Mouse (Mus musculus): Measurements from ENCODE around the gene St6galnac4. TPM values are rescaled to one million over a fixed set of nuclear protein-coding genes. Genes with fewer than 3 reads are reported as not detected.

Gene St6galnac4
- polyA plus RNA-seq, 1 experiment from 2014 or later = 29.9 TPM

DNA sequence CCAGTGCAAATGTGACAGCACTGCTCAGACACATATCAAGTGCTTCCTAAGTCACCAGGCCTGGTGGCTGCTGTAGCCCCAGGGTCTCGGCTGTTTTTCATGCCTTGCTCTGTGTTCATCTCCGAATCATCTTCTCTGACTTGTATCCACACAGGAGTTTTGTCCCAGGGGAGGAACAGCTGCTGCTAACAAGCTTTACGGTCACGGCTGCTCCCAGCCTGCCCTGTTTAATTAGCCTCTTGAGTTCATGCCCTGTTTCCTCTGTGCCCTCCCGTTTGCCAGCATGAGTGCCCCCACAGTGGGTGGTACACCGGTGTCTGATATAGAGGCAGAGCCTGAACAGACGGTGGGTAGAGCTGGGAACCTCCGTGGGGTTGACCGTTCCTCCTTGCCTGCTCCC is 31.2 kb downstream of the St6galnac4 start:
- H3K9ac ChIP-seq (replicated peaks) = no peak overlapping the region
- no peak overlapping the region for H3K27ac ChIP-seq

DNA sequence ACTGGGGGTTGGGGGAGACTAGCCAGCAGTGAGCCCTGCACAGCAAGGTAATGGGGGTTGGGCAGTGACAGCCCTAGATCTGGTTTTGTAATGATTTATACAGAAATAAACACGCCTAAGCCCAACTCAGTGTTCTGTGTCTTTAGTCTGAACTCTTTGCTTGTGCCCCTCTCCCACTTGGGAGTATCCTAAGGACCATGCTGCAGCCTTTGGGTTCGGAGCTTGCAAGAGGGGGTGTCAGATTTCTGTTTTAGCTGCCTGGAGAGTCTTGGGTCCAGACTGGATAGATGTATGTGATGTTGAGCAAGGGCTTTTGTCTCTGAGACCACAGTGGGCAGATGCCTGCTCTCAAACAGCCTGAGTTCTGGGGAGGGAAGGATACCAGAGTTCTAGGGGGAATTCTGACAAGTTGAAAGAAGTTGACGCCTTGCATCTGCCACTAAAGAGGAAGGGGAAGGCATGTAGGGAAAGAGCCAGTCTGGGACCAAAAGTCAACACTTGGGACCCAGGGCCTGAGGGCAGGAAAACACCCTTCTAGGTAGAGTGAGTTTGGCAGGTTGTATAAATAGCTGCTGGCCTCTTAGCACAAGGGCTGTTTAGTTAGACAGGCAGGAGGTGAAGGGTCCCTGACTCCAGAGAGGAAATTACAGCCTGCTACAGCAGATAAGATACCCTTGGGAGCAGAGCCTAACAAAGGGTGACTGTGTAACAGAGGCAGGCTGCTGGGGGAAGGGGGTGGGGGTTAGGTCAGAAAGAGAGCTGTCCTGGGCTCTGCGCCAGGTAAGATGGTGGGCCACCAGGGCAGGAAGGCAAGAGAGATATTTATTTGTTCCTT is 34.0 kb downstream of the St6galnac4 start:
- Histone ChIP-seq H3K9ac (replicated peaks) (no peak overlapping the region; the same call in 1 of the 2 replicates), H3K4me3 (replicated peaks) (no peak overlapping the region), H3K4me1 (replicated peaks) (peaks cover 65% of the 10 kb centered on the region), H3K27me3 (no peaks in the 10 kb centered on the region), H3K27ac (peak overlapping the region; percentile 95), H3K36me3 (peaks cover 31% of the 10 kb centered on the region), H3K9me3 (no peaks in the 10 kb centered on the region; the same call in 1 of the 2 replicates), H3K4me2 (peak overlapping the region; percentile 38)
- ATAC-seq (ENCODE audit: insufficient number of reproducible peaks, insufficient read depth, low FRiP score, low TSS enrichment, low read depth) = peak; percentile 64
- 19% methylated on average over 4 of the region's 4 CpGs for WGBS

More for the DNA sequence above, 31.2 kb downstream of the St6galnac4 start:
- no peaks in the 10 kb centered on the region for H3K27me3 ChIP-seq
- no peak for ATAC-seq (ENCODE audit: insufficient number of reproducible peaks, insufficient read depth, low FRiP score, low TSS enrichment, low read depth)
- WGBS = 75% methylated on average over 9 of the region's 9 CpGs
- H3K4me2 ChIP-seq = no peak overlapping the region
- H3K36me3 ChIP-seq = peaks cover 54% of the 10 kb centered on the region
- H3K9me3 ChIP-seq = no peaks in the 10 kb centered on the region; the same call in 1 of the 2 replicates
- H3K4me1 ChIP-seq (replicated peaks) = peaks cover 44% of the 10 kb centered on the region
- no peak overlapping the region for H3K4me3 ChIP-seq (replicated peaks)

DNA sequence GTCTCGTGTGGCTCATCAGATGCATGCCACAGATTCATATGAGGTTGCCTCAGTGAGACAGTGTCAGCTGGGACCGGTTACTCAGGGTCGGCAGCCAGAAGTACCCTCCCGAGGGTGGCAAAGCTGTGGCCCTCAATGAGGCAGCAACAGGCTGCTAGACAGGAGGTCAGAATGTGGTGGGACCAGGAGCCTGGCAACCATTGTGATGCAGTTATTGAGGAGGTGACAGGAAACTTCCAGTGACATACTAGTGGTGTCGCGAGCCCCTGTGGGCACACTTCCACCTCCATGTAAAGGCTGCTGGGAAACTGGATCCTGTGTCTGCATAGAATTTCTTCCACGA is 34.6 kb downstream of the St6galnac4 start, which contains the start of gene Ak1:
TSS of gene Ak1 (plus strand) at position 242 of the 343 bp plus-strand sequence.
- Histone ChIP-seq H3K27me3 (no peaks in the 10 kb centered on the region), H3K4me1 (replicated peaks) (peaks cover 71% of the 10 kb centered on the region), H3K27ac (peak within 1 kb of the TSS; percentile 95), H3K9ac (replicated peaks) (no peak within 1 kb of the TSS; the same call in 1 of the 2 replicates), H3K4me2 (peak within 1 kb of the TSS; percentile 38), H3K36me3 (peaks cover 27% of the 10 kb centered on the region), H3K9me3 (no peaks in the 10 kb centered on the region; the same call in 1 of the 2 replicates), H3K4me3 (replicated peaks) (no peak within 1 kb of the TSS)
- no peak for ATAC-seq (ENCODE audit: insufficient number of reproducible peaks, insufficient read depth, low FRiP score, low TSS enrichment, low read depth)
- 31% methylated on average over 7 of the region's 7 CpGs for WGBS

DNA sequence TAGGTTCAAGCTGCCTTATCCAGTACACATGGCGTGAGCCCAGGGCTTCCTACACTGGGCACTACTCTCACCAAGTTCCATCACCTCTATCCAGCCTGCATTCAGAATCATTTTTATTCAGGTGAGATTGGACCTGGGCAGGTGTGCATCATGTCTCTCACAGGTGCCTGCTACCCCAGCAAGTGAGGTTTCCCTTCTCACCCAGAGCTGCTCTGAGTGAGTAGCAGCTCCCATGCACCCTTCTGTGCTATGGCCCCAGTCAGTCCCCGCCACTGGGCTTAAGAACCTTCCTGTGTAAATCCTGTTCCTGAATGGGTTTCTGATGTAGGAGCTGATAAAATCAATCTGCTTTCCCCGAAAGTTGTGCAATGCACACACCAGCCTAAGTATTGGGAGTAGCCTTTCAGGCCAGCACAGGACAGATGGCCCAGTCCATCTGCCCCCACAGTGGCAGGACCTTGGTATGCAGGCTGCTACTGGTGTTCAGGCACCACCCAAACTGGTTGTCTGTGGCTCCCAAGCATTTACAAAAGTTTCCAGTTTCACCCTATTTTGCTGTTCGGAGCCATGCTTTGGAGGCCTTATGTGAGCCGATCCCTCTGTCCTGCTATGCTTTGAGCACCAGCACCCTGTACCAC is 37.3 kb downstream of the St6galnac4 start:
- Histone ChIP-seq H3K4me1 (replicated peaks) (peaks cover 85% of the 10 kb centered on the region), H3K4me2 (no peak overlapping the region), H3K36me3 (peaks cover 1% of the 10 kb centered on the region), H3K27ac (peak overlapping the region; percentile 88), H3K9ac (replicated peaks) (no peak overlapping the region), H3K9me3 (no peaks in the 10 kb centered on the region; the same call in 1 of the 2 replicates), H3K4me3 (replicated peaks) (no peak overlapping the region), H3K27me3 (no peaks in the 10 kb centered on the region)
- ATAC-seq (ENCODE audit: insufficient number of reproducible peaks, insufficient read depth, low FRiP score, low TSS enrichment, low read depth) = no peak
- WGBS = 73% methylated on average over 5 of the region's 5 CpGs

DNA sequence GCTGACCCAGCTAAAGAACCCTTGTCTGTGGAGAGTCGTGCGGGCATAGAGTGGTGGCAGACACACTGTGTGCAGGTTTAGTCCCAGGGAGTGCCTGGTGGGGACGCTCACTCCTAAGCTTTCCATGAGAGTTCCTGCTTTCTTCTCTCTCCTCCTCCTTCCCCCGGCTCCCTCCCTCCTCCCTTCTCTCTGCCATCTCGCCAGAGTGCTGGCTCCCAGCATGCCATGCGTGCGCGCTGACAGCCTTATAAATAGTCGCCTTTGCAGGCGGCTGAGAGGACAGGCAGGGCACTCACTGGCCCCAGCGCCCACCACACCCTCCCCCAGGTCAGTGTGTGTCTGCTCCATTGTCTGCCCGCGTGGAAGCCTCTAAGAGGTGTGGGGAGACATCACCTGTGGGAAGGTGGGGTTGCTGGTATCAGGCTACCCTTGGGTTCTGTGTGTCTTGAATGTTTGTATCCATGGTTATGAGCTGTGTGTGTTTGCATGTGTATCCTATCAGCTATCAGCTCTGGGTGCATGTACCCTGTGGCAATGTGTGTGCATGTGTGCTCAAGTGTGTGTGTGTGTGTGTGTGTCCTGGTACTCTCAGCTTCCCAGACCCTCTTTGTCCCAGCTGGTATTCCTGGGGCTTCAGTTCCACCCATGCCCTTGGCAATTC is 38.4 kb downstream of the St6galnac4 start:
- Histone ChIP-seq H3K9ac (replicated peaks) (peak overlapping the region; percentile 47), H3K27ac (peak overlapping the region; percentile 88), H3K9me3 (no peaks in the 10 kb centered on the region; the same call in 1 of the 2 replicates), H3K4me1 (replicated peaks) (peaks cover 78% of the 10 kb centered on the region), H3K4me2 (peak overlapping the region; percentile 56), H3K27me3 (no peaks in the 10 kb centered on the region), H3K36me3 (no peaks in the 10 kb centered on the region), H3K4me3 (replicated peaks) (peak overlapping the region; percentile 30)
- ATAC-seq (ENCODE audit: insufficient number of reproducible peaks, insufficient read depth, low FRiP score, low TSS enrichment, low read depth) = no peak
- WGBS = 3% methylated on average over 13 of the region's 13 CpGs

DNA sequence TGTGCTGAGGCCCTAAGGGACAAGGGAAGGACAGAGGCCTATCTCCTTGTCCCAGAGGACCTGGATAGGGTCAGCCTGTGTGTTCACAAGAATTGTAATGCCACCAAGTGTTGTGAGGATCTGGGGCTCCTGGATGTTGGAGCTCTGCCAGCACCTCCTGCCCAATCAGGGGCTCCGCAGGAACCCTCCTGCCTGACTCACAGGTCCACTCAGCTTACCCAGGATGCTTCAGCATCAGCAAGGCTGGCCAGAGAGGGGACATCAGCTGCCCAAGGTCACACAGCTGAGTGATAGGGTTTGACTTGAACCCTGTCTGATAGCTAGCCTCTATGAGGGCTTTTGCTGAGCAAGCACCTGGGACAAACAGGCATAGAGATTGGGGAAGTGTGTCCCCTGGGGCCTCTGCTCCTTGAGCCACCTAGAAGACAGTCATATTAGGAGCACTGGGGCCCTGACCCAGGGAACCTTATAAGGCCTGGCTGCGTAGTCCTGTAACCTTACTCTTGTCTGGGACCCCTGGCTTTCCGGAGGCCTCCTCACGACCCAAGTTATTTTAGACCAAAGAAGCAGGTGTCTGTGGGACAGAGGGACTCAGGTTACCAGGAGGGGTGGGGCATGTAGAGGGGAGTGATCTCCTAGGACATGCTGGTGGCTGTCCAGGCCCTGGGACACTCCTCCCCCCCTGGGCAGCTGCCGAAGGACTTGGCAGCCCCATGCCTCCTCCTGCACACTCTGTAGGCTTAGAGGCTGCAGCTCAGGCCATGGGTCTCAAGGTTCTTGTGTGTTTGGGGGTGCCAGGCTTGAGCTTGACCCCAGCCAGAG is 39.2 kb downstream of the St6galnac4 start:
- Histone ChIP-seq H3K4me2 (peak overlapping the region; percentile 56), H3K36me3 (no peaks in the 10 kb centered on the region), H3K4me3 (replicated peaks) (peak overlapping the region; percentile 30), H3K4me1 (replicated peaks) (peaks cover 71% of the 10 kb centered on the region), H3K9me3 (no peaks in the 10 kb centered on the region; the same call in 1 of the 2 replicates), H3K27me3 (no peaks in the 10 kb centered on the region), H3K27ac (peak overlapping the region; percentile 88), H3K9ac (replicated peaks) (peak overlapping the region; percentile 47; the same call in 1 of the 2 replicates)
- 0 out of 2 replicates have a peak, but pooled peaks have one; percentile 16 for ATAC-seq (ENCODE audit: insufficient number of reproducible peaks, insufficient read depth, low FRiP score, low TSS enrichment, low read depth)
- WGBS = 29% methylated on average over 5 of the region's 5 CpGs

DNA sequence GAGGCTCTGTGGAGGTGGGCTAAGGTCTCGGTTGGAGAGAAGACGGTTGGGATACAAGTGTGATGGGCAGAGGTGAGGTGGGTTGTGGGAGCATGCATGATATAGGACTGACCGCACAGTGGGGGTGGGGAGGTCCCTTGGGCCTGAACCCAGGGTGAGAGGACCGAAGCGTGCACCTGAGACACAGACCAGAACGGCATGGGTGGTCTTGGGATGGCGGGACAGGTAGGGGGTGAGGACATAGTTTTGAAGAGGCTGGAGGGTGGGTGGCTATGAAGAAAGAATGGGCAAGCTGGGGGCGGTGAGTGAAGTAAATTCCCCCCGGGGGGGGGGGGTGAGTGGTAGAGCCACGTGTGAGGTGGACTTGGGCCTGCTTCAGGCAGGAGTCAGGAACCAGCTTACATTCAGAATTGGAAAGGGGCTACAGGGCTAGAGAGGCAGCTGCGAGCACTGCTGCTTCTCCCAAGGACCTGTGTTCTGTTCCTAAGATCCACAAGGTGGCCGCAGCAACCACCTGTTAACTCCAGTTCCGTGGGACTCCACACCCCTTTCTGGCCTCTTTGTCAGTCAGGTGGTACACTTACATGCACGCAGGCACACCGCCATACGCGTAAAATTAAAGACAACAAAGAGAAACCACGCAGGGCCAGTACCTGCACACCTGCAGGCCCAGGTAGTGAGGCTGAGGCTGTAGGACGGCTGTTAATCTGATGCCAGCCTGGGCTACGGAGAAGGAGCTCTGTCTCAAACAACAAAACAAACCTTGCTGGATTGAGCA is 40.6 kb downstream of the St6galnac4 start:
- peak overlapping the region; percentile 18; the same call in 1 of the 2 replicates for H3K9ac ChIP-seq (replicated peaks)
- H3K4me3 ChIP-seq (replicated peaks) = no peak overlapping the region
- no peak for ATAC-seq (ENCODE audit: insufficient number of reproducible peaks, insufficient read depth, low FRiP score, low TSS enrichment, low read depth)
- peak overlapping the region; percentile 56; the same call in 1 of the 2 replicates for H3K4me2 ChIP-seq
- no peaks in the 10 kb centered on the region for H3K9me3 ChIP-seq
- 58% methylated on average over 20 of the region's 20 CpGs for WGBS
- 0 out of 2 replicates have a peak overlapping the region, but pooled peaks have one; percentile 7 for H3K27ac ChIP-seq
- H3K4me1 ChIP-seq (replicated peaks) = peaks cover 58% of the 10 kb centered on the region
- H3K27me3 ChIP-seq = no peaks in the 10 kb centered on the region
- no peaks in the 10 kb centered on the region for H3K36me3 ChIP-seq

DNA sequence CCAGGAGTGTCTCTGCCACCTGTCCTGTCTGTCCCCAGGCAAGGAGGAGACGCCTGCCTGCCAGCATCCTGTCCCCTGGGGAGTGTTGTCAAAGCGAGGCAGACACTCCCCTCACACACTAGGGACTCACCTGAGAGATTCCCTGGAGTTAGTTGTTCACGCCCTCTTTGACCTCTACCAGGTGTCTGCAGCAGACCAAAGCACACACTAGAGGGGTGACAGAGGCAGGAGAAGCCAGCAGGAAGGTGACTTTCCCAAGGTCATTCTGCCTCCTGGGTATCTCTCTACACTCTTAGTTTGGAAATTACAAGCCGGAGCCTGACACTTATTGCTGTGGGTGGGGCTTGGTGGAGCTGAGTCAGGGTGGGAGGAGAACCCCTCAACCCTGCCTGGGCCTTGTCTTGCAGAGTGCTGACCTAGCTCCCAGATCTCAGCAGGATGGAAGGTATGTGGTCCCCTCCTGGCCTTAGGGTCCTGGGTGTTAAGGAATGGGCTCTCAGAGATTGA is 41.2 kb downstream of the St6galnac4 start:
- H3K4me1 ChIP-seq (replicated peaks) = peaks cover 58% of the 10 kb centered on the region
- H3K27ac ChIP-seq = peak overlapping the region; percentile 62; the same call in 1 of the 2 replicates
- no peaks in the 10 kb centered on the region for H3K9me3 ChIP-seq
- 59% methylated on average over 4 of the region's 4 CpGs for WGBS
- no peaks in the 10 kb centered on the region for H3K36me3 ChIP-seq
- no peak overlapping the region for H3K4me2 ChIP-seq
- peak overlapping the region; percentile 18; the same call in 1 of the 2 replicates for H3K9ac ChIP-seq (replicated peaks)
- ATAC-seq (ENCODE audit: insufficient number of reproducible peaks, insufficient read depth, low FRiP score, low TSS enrichment, low read depth) = no peak
- H3K27me3 ChIP-seq = no peaks in the 10 kb centered on the region
- no peak overlapping the region for H3K4me3 ChIP-seq (replicated peaks)

DNA sequence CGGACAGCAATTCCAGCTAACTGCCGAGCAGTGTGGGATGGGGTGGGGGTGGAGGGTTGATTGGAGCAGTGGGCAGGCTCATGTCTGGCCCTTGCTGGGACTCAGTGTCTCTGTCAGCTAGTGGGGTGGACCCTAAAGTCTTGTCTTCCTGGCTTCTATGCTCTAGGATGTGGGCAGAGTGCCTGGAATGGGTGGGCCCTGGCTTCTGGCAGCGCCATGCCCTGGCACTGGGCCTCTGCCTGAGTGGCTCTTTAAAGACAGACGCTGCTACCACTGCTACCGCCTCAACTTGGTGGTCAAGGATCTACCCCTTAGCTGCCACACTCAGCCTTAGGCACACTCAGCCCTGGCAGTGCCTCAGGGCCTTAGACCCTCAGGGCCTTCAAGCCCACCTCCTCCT is 41.8 kb downstream of the St6galnac4 start:
- Histone ChIP-seq H3K27ac (peak overlapping the region; percentile 62; the same call in 1 of the 2 replicates), H3K27me3 (no peaks in the 10 kb centered on the region), H3K4me3 (replicated peaks) (no peak overlapping the region), H3K36me3 (no peaks in the 10 kb centered on the region; the same call in 1 of the 2 replicates), H3K9me3 (no peaks in the 10 kb centered on the region), H3K4me1 (replicated peaks) (peaks cover 58% of the 10 kb centered on the region), H3K9ac (replicated peaks) (no peak overlapping the region), H3K4me2 (peak overlapping the region; percentile 7; the same call in 1 of the 2 replicates)
- 49% methylated on average over 5 of the region's 5 CpGs for WGBS
- no peak for ATAC-seq (ENCODE audit: insufficient number of reproducible peaks, insufficient read depth, low FRiP score, low TSS enrichment, low read depth)
